Mouse (Mus musculus) midbrain, embryonic 14.5 days (tissue): Measurements from ENCODE around the gene Fam168a. TPM values are rescaled to one million over a fixed set of nuclear protein-coding genes. Genes with fewer than 3 reads are reported as not detected.
"Not testable (repeated sequence)": the region's sequence is repeated elsewhere in the genome, so short reads cannot be mapped to it uniquely, and the experiment has no call there.

Experiments
- ATAC-seq: fragments of 200-750 bp; cut with Nextera tagmentation; 2 replicates; pipeline ENCODE4 v1.8.0; 2017; ENCODE audit warnings: moderate number of reproducible peaks, moderate library complexity; ENCODE audit not compliant: low FRiP score, low TSS enrichment
- DNase-seq: peaks from one replicate; pipeline ENCODE4 v3.0.0-alpha.2; 2015
- H3K27ac ChIP-seq: fragments of 300-500 bp; sonication (generic); replicated peaks from 2 replicates; pipeline ENCODE4 v1.5.1; 2014; ENCODE audit warnings: mild to moderate bottlenecking, low read depth, low read length, moderate library complexity
- H3K27me3 ChIP-seq: fragments of 300-500 bp; sonication (generic); 2 replicates; pipeline ENCODE4 v1.6.1; 2014; ENCODE audit warnings: low read length, control low read depth, mixed read lengths; ENCODE audit not compliant: control insufficient read depth, insufficient read depth
- H3K36me3 ChIP-seq: fragments of 300-500 bp; sonication (generic); 2 replicates; pipeline ENCODE4 v1.6.1; 2014; ENCODE audit warnings: low read length, control low read depth; ENCODE audit not compliant: control insufficient read depth, insufficient read depth
- H3K4me1 ChIP-seq: fragments of 300-500 bp; sonication (generic); 2 replicates; pipeline ENCODE4 v1.6.1; 2014; ENCODE audit warnings: mild to moderate bottlenecking, antibody characterized with exemption, low read length, control low read depth; ENCODE audit not compliant: control insufficient read depth, insufficient read depth
- H3K4me2 ChIP-seq: fragments of 300-500 bp; sonication (generic); 2 replicates; pipeline ENCODE4 v1.6.1; 2014; ENCODE audit warnings: mild to moderate bottlenecking, low read length, moderate library complexity
- H3K4me3 ChIP-seq: fragments of 300-500 bp; sonication (generic); replicated peaks from 2 replicates; pipeline ENCODE4 v1.5.1; 2014; ENCODE audit warnings: low read depth, low read length
- H3K9ac ChIP-seq: fragments of 300-500 bp; sonication (generic); replicated peaks from 2 replicates; pipeline ENCODE4 v1.6.1; 2014; ENCODE audit warnings: mild to moderate bottlenecking, low read length, moderate library complexity
- H3K9me3 ChIP-seq: fragments of 300-500 bp; sonication (generic); 2 replicates; pipeline ENCODE4 v1.6.1; 2016; ENCODE audit warnings: low read length, control low read depth, mixed read lengths; ENCODE audit not compliant: control insufficient read depth
- WGBS: fragments of 180-500 bp; shearing (Covaris S2); extraction: QIAGEN DNeasy Blood & Tissue Kit; methylation state at CpG from one replicate; pipeline ENCODE4 v1.1.7; 2014; 5-methylcytosine and 5-hydroxymethylcytosine counted together
- polyA plus RNA-seq: library from polyadenylated mRNA; unstranded; fragments of >200 nt; fragmentation: Nextera tagmentation; extraction: Ambion mirVana; gene quantifications from 2 replicates; pipeline ENCODE4 v1.2.1, GENCODE M21; 2014

The Fam168a gene
- polyA plus RNA-seq, 1 experiment from 2014 or later: 113 TPM

GRCm38 (mm10) chr7:100723453-100724294, 17.2 kb downstream of the Fam168a start:
- H3K9ac ChIP-seq: peak overlapping the region; percentile 43; the same call in 1 of the 2 replicates
- peak overlapping the region; percentile 38 for H3K4me2 ChIP-seq
- H3K27me3 ChIP-seq: no peaks in the 10 kb centered on the region
- no peak overlapping the region for H3K4me3 ChIP-seq
- ATAC-seq (no peak), DNase-seq (peak; percentile 45)
- H3K4me1 ChIP-seq: peaks cover 27% of the 10 kb centered on the region
- 9% methylated on average over 12 of the region's 12 CpGs for WGBS
- no peaks in the 10 kb centered on the region for H3K9me3 ChIP-seq
- H3K36me3 ChIP-seq: no peaks in the 10 kb centered on the region
- H3K27ac ChIP-seq: peak overlapping the region; percentile 79

GRCm38 (mm10) chr7:100727538-100728085, 21.2 kb downstream of the Fam168a start:
- Histone ChIP-seq H3K27me3 (no peaks in the 10 kb centered on the region), H3K9ac (no peak overlapping the region), H3K36me3 (no peaks in the 10 kb centered on the region), H3K9me3 (no peaks in the 10 kb centered on the region), H3K4me1 (peaks cover 15% of the 10 kb centered on the region), H3K27ac (no peak overlapping the region), H3K4me3 (no peak overlapping the region), H3K4me2 (no peak overlapping the region)
- 93% methylated on average over 2 of the region's 2 CpGs for WGBS
- DNase-seq (no peak), ATAC-seq (no peak)

GRCm38 (mm10) chr7:100729778-100730177, 23.3 kb downstream of the Fam168a start:
- Histone ChIP-seq H3K36me3 (no peaks in the 10 kb centered on the region), H3K9ac (no peak overlapping the region), H3K9me3 (no peaks in the 10 kb centered on the region), H3K4me3 (no peak overlapping the region), H3K27me3 (no peaks in the 10 kb centered on the region), H3K27ac (no peak overlapping the region), H3K4me1 (no peaks in the 10 kb centered on the region), H3K4me2 (no peak overlapping the region)
- DNase-seq: no peak
- 95% methylated on average over 2 of the region's 2 CpGs for WGBS
- ATAC-seq: no peak

- H3K27me3 ChIP-seq: no peaks in the 10 kb centered on the region
- H3K4me1 ChIP-seq: no peaks in the 10 kb centered on the region
- no peak overlapping the region for H3K9ac ChIP-seq
- no peak overlapping the region for H3K27ac ChIP-seq
- H3K9me3 ChIP-seq: no peaks in the 10 kb centered on the region
- no peaks in the 10 kb centered on the region for H3K36me3 ChIP-seq
- WGBS: 73% methylated on average over 6 of the region's 6 CpGs
- ATAC-seq (no peak), DNase-seq (no peak)
- no peak overlapping the region for H3K4me3 ChIP-seq
- H3K4me2 ChIP-seq: no peak overlapping the region
Observed at GRCm38 (mm10) chr7:100732341-100733050, 26.1 kb downstream of the Fam168a start.

- Histone ChIP-seq H3K27ac (no peak overlapping the region), H3K4me2 (no peak overlapping the region), H3K4me3 (no peak overlapping the region), H3K9ac (no peak overlapping the region), H3K36me3 (no peaks in the 10 kb centered on the region), H3K27me3 (no peaks in the 10 kb centered on the region), H3K9me3 (no peaks in the 10 kb centered on the region), H3K4me1 (no peaks in the 10 kb centered on the region)
- DNase-seq (no peak), ATAC-seq (no peak)
- WGBS: 68% methylated on average over 7 of the region's 7 CpGs
Observed at GRCm38 (mm10) chr7:100733051-100733813, 26.8 kb downstream of the Fam168a start.

- Histone ChIP-seq H3K9me3 (no peaks in the 10 kb centered on the region), H3K27me3 (no peaks in the 10 kb centered on the region), H3K4me2 (no peak overlapping the region), H3K27ac (no peak overlapping the region), H3K4me1 (no peaks in the 10 kb centered on the region), H3K36me3 (no peaks in the 10 kb centered on the region), H3K9ac (no peak overlapping the region), H3K4me3 (no peak overlapping the region)
- no peak for ATAC-seq
- 48% methylated on average over 6 of the region's 6 CpGs for WGBS
- DNase-seq: no peak
Observed at GRCm38 (mm10) chr7:100734201-100734600, 27.8 kb downstream of the Fam168a start.

- not testable (repeated sequence) for H3K36me3 ChIP-seq, H3K27ac ChIP-seq, H3K4me2 ChIP-seq, H3K9me3 ChIP-seq, H3K4me3 ChIP-seq, H3K27me3 ChIP-seq, ATAC-seq, H3K9ac ChIP-seq, H3K4me1 ChIP-seq, DNase-seq
- WGBS: 87% methylated on average over 2 of the region's 2 CpGs
Observed at GRCm38 (mm10) chr7:100734905-100735304, 28.5 kb downstream of the Fam168a start.

- Histone ChIP-seq H3K27me3 (no peaks in the 10 kb centered on the region), H3K4me2 (no peak overlapping the region), H3K27ac (no peak overlapping the region), H3K36me3 (no peaks in the 10 kb centered on the region), H3K9me3 (no peaks in the 10 kb centered on the region), H3K4me1 (no peaks in the 10 kb centered on the region), H3K4me3 (no peak overlapping the region), H3K9ac (no peak overlapping the region)
- DNase-seq (no peak), ATAC-seq (no peak)
- WGBS: 82% methylated on average over 3 of the region's 3 CpGs
Observed at GRCm38 (mm10) chr7:100736131-100736530, 29.7 kb downstream of the Fam168a start.
